Mouse (Mus musculus): ENCODE data around the gene Pdcd11. TPM values are rescaled to one million over a fixed set of nuclear protein-coding genes. Genes with fewer than 3 reads are reported as not detected.
"Not testable (repeated sequence)": the region's sequence is repeated elsewhere in the genome, so short reads cannot be mapped to it uniquely, and the experiment has no call there.

Gene Pdcd11
- polyA plus RNA-seq, 1 experiment from 2014 or later, result 10.4 TPM

DNA sequence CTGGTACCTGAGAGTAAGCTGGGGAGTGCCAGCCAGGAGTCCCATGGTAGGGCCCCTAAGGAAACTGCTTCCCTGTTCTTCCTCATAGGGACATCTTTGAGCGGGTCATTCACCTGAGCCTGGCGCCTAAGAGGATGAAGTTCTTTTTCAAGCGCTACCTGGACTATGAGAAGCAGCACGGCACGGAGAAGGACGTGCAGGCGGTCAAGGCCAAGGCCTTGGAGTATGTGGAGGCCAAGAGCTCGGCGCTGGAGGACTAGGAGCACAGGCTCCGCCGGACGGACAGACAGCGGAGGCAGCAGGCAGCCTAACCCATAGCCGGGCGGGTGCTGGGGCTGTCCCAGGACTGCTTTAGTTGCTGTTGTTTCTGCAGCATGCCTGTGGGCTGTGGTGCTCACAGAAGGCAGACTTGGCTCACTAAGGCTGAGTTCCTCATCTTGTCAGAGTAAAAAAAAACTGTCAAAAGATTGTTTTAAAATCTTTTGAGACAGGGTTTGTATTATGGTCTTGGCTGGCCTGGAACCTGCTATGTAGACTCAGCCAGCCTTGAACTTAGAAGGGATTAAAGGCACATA lies 40.1 kb downstream of the Pdcd11 start:
- Histone ChIP-seq H3K4me2 (no peak overlapping the region), H3K4me3 (no peak overlapping the region), H3K27me3 (no peaks in the 10 kb centered on the region), H3K36me3 (ENCODE audit: poor library complexity, severe bottlenecking) (peaks cover 79% of the 10 kb centered on the region), H3K27ac (no peak overlapping the region), H3K9me3 (replicated peaks) (no peaks in the 10 kb centered on the region), H3K9ac (no peak overlapping the region), H3K4me1 (no peaks in the 10 kb centered on the region)
- no peak for ATAC-seq
- WGBS, result 96% methylated on average over 15 of the region's 15 CpGs

DNA sequence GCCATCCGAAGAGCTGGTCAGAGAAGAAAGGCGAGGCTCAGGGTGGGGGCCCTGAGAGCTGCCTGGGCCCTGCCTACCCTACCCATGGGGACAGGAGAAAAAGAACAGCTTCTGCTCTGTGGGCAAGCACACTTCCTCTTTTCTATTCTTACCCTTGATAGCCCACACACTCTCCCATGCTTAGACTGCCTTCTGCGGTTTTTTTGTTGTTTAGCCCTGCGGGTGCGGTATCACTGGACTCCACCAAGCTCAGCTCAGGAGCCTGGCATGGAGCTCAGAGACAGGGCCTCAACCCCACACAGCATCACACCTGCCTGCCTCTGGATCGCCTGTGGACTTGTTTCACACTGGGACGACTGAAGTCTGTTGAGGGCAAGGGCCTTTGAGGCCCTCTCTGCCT lies 42.6 kb downstream of the Pdcd11 start:
- Histone ChIP-seq H3K9me3 (replicated peaks) (no peaks in the 10 kb centered on the region), H3K4me3 (no peak overlapping the region), H3K9ac (no peak overlapping the region), H3K27ac (no peak overlapping the region), H3K4me1 (peaks cover 15% of the 10 kb centered on the region), H3K4me2 (no peak overlapping the region), H3K27me3 (no peaks in the 10 kb centered on the region), H3K36me3 (ENCODE audit: poor library complexity, severe bottlenecking) (peaks cover 54% of the 10 kb centered on the region)
- no peak for ATAC-seq
- WGBS, result 89% methylated on average over 7 of the region's 7 CpGs

DNA sequence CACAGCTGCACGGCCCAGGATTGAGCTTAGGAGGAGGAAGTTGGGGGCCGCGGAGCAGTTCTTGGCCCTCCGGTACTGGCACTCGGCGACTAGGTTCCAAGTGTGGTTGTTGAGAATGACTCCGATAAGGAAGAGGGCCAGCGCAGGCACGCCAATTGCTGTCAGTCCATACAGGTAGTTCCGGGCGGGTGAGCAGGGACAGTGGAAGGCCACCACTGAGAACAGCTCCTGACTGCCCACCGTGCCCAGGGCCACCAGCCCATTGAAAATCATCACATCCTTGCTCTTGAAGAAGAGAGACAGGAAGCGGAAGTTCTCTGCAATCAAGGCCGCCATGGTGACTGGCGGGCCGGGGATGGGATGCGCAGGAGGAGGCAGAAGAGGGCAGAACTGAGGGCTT lies 45.0 kb downstream of the Pdcd11 start:
- H3K27ac ChIP-seq, result no peak overlapping the region
- peaks cover 30% of the 10 kb centered on the region for H3K36me3 ChIP-seq (ENCODE audit: poor library complexity, severe bottlenecking)

GRCm38 (mm10) chr19:47136170-47136569 lies 45.6 kb downstream of the Pdcd11 start:
- Histone ChIP-seq H3K4me3 (no peak overlapping the region), H3K9ac (no peak overlapping the region), H3K36me3 (ENCODE audit: poor library complexity, severe bottlenecking) (peaks cover 24% of the 10 kb centered on the region), H3K9me3 (replicated peaks) (no peaks in the 10 kb centered on the region), H3K4me2 (no peak overlapping the region), H3K27me3 (no peaks in the 10 kb centered on the region), H3K27ac (no peak overlapping the region), H3K4me1 (peaks cover 19% of the 10 kb centered on the region)
- no peak for ATAC-seq
- 88% methylated on average over 5 of the region's 5 CpGs for WGBS

More for the DNA sequence above, 45.0 kb downstream of the Pdcd11 start:
- no peak overlapping the region for H3K9ac ChIP-seq
- H3K27me3 ChIP-seq, result no peaks in the 10 kb centered on the region
- no peaks in the 10 kb centered on the region for H3K9me3 ChIP-seq (replicated peaks)
- H3K4me2 ChIP-seq, result no peak overlapping the region
- WGBS, result 91% methylated on average over 17 of the region's 17 CpGs
- H3K4me1 ChIP-seq, result peaks cover 19% of the 10 kb centered on the region
- H3K4me3 ChIP-seq, result no peak overlapping the region
- no peak for ATAC-seq

- peak; percentile 48; the same call in 1 of the 2 replicates for ATAC-seq
- Histone ChIP-seq H3K4me1 (peaks cover 19% of the 10 kb centered on the region), H3K27ac (no peak overlapping the region), H3K27me3 (no peaks in the 10 kb centered on the region), H3K36me3 (ENCODE audit: poor library complexity, severe bottlenecking) (peaks cover 14% of the 10 kb centered on the region), H3K4me2 (peak overlapping the region; percentile 54), H3K9ac (0 out of 2 replicates have a peak overlapping the region, but pooled peaks have one; percentile 54), H3K9me3 (replicated peaks) (no peaks in the 10 kb centered on the region), H3K4me3 (no peak overlapping the region)
- WGBS, result 44% methylated on average over 6 of the region's 6 CpGs
These were observed 46.5 kb downstream of the Pdcd11 start for GRCm38 (mm10) chr19:47137051-47137581.

GRCm38 (mm10) chr19:47137771-47138421 lies 47.3 kb downstream of the Pdcd11 start, which contains the start of gene Calhm2:
Gene Calhm2, minus strand, starts transcription at chr19:47138294.
- Histone ChIP-seq H3K27ac (no peak within 1 kb of the TSS), H3K4me2 (peak within 1 kb of the TSS; percentile 54), H3K36me3 (ENCODE audit: poor library complexity, severe bottlenecking) (peaks cover 7% of the 10 kb centered on the region; the same call in 1 of the 2 replicates), H3K27me3 (no peaks in the 10 kb centered on the region), H3K9me3 (replicated peaks) (no peaks in the 10 kb centered on the region), H3K4me3 (peak within 1 kb of the TSS; percentile 17), H3K9ac (peak within 1 kb of the TSS; percentile 54), H3K4me1 (peaks cover 19% of the 10 kb centered on the region)
- 12% methylated on average over 28 of the region's 28 CpGs for WGBS
- peak; percentile 53; the same call in 1 of the 2 replicates for ATAC-seq

DNA sequence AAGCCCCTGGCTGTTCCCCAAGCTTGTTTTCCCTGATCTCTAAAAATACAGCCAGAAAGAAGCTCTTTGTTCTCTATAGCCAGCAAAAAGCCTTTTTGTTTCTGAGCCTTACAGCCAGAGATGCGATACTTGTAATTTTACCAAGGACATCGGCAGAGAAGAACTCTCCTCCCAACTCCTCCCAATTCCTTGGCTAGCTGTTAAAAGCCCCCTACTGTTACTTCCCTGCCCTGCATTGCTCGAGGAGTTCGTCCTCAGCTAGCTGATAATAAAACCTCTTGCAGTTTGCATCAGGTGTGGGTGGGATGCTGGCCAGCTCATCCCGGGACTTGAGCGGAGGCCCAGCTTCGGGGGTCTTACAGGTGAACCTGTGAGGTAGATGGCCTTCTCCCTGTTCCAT lies 49.0 kb downstream of the Pdcd11 start:
- peaks cover 19% of the 10 kb centered on the region for H3K4me1 ChIP-seq
- H3K4me3 ChIP-seq; H3K27me3 ChIP-seq; H3K36me3 ChIP-seq (ENCODE audit: poor library complexity, severe bottlenecking); ATAC-seq; H3K9me3 ChIP-seq (replicated peaks); H3K9ac ChIP-seq; H3K4me2 ChIP-seq; H3K27ac ChIP-seq: not testable (repeated sequence)
- WGBS, result 41% methylated on average over 7 of the region's 7 CpGs

DNA sequence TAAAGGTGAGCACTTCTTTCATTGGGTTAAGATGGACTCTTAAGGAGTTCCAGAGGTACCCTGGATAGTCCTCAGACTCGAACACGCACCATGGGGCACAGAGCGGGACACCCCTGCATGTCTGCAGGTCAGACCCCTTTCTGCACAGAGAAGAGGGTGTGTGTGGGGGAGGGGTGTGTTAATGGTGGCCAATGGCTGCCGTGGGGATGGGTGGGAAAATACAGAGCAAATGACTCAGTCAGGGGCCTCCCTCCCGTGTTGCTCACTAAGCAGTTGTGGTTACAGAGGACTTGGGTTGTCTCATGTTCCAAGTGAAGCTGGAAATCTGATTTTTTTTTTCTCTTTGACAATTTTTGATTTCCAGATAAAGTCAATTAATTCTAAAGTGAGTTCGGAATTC lies 51.9 kb downstream of the Pdcd11 start:
- H3K4me2 ChIP-seq, result no peak overlapping the region
- H3K27ac ChIP-seq, result no peak overlapping the region
- ATAC-seq, result no peak
- H3K9me3 ChIP-seq (replicated peaks), result no peaks in the 10 kb centered on the region
- 78% methylated on average over 6 of the region's 6 CpGs for WGBS
- H3K9ac ChIP-seq, result no peak overlapping the region
- no peaks in the 10 kb centered on the region for H3K36me3 ChIP-seq (ENCODE audit: poor library complexity, severe bottlenecking)
- H3K4me1 ChIP-seq, result peaks cover 11% of the 10 kb centered on the region
- no peaks in the 10 kb centered on the region for H3K27me3 ChIP-seq
- H3K4me3 ChIP-seq, result no peak overlapping the region

DNA sequence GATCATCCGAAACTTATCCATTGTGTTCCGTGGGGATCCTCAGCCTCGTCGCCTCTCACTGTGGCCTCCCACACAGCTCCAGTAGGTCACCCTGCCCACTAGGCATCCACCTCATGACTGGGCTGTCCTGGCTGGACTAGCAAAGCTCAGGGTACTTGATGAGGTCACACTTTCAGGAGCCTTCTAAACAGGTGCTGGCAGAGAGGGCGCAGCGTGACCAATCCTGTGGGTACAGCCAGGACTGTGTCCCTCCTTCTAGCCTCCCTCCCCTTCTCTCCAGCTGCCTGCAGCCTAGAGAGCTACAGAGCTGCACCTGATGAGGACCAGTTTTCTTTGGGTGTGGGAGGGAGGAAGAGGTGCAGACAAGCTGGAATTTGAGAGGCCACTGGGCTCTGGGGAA lies 53.6 kb downstream of the Pdcd11 start, which contains the start of gene Calhm1:
Gene Calhm1 (minus strand): TSS at position 101 of the 400 bp plus-strand sequence.
- 94% methylated on average over 6 of the region's 6 CpGs for WGBS
- no peak for ATAC-seq

DNA sequence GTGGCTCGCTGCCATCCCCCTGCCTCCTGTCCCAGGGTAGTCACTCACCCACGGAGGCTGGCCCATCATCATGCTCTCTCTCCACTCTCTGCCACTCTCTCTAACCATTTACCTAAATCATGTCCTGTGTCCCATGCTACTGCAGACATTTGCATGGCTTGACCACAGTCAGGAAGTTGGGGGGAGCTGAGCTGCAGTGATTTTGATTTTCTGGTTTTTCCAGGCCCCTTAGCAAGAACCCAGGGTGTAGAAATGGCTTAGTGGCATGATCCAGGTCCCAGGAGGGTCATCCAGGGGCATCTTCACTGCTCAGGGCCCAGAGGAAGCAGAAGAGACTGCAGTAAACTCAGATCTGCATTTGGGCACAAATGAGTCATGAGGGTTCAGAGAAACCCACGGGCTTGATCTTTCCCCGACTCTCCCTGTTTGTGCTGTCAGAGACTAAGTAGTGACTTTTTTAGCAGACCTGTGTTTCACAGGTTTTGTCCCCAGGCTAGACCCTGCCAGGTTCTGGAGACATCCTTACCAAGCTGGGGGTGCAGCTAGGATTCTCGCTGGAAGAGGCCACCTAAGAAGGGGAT lies 57.8 kb downstream of the Pdcd11 start:
- 80% methylated on average over 5 of the region's 5 CpGs for WGBS
- Histone ChIP-seq H3K27ac (no peak overlapping the region), H3K27me3 (no peaks in the 10 kb centered on the region), H3K9ac (no peak overlapping the region), H3K36me3 (ENCODE audit: poor library complexity, severe bottlenecking) (no peaks in the 10 kb centered on the region), H3K9me3 (replicated peaks) (no peaks in the 10 kb centered on the region), H3K4me1 (no peaks in the 10 kb centered on the region), H3K4me2 (no peak overlapping the region), H3K4me3 (no peak overlapping the region)
- no peak for ATAC-seq

More for the DNA sequence above, 53.6 kb downstream of the Pdcd11 start, which contains the start of gene Calhm1:
- H3K27ac ChIP-seq, result no peak within 1 kb of the TSS
- no peak within 1 kb of the TSS for H3K4me2 ChIP-seq
- H3K9ac ChIP-seq, result no peak within 1 kb of the TSS
- no peaks in the 10 kb centered on the region for H3K36me3 ChIP-seq (ENCODE audit: poor library complexity, severe bottlenecking)
- H3K9me3 ChIP-seq (replicated peaks), result no peaks in the 10 kb centered on the region
- H3K27me3 ChIP-seq, result no peaks in the 10 kb centered on the region
- H3K4me3 ChIP-seq, result no peak within 1 kb of the TSS
- H3K4me1 ChIP-seq, result no peaks in the 10 kb centered on the region

GRCm38 (mm10) chr19:47149854-47150253 lies 59.3 kb downstream of the Pdcd11 start:
- WGBS, result 76% methylated on average over 3 of the region's 4 CpGs
- Histone ChIP-seq H3K36me3 (ENCODE audit: poor library complexity, severe bottlenecking) (no peaks in the 10 kb centered on the region), H3K27ac (no peak overlapping the region), H3K27me3 (no peaks in the 10 kb centered on the region), H3K4me2 (no peak overlapping the region), H3K9ac (no peak overlapping the region), H3K4me3 (no peak overlapping the region), H3K9me3 (replicated peaks) (no peaks in the 10 kb centered on the region), H3K4me1 (no peaks in the 10 kb centered on the region)
- no peak for ATAC-seq
